Mouse (Mus musculus) heart, adult 2 months (tissue): ENCODE results near the gene Abcc5.

Experiments used
- CTCF ChIP-seq: fragments of 200-600 bp; IDR thresholded peaks from 2 replicates; pipeline ENCODE4 v1.8.1; 2022; ENCODE audit warnings: antibody characterized with exemption, mild to moderate bottlenecking, moderate library complexity
- POLR2A ChIP-seq: fragments of 200-500 bp; IDR thresholded peaks from 2 replicates; pipeline ENCODE4 v1.6.1; 2011; ENCODE audit warnings: mild to moderate bottlenecking, low read depth, low read length, control low read depth; ENCODE audit not compliant: insufficient read depth

- no peak for TF ChIP-seq CTCF
- TF ChIP-seq POLR2A: no peak
Observed at GRCm38 (mm10) chr16:20316770-20317169, 109.4 kb downstream of the Abcc5 start.
